Mouse (Mus musculus) telencephalon, adult 2 months (tissue): ENCODE results near the gene Ttc38.

Experiments
- DNase-seq: peaks from one replicate; pipeline ENCODE4 v3.0.0-alpha.2; 2011; ENCODE audit warnings: low read depth, low spot score

Ttc38 gene

DNA sequence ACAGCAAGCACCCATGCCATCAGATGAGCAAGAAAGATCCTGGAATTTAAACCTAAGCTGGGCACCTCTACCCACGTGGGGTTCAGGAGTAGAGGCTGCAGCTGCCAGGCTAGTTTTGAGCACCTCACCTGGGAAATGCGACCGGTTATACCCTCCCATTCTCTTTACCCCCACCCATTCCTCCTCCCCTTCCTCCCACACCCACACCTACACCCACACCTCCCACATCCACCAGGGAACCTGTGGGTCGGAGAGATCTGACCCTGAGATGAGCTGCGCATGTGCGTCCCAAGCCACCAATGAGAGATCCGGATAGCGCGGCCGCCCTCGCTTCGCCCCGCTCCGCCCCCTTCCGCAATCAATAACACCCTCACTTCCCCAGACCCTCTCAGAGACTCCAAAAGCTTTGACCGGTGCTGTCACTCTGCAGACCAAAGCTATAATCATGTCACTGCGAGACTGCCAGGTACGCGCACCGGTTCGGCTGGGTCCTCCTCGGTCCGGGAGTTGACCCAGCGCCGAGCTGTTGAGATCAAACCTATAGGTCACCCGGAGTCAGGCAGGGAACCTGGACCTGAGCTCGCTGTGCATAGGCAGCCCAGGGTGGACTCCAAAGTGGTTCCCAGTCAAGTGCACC lies at the start of gene Ttc38:
Gene Ttc38, plus strand, starts transcription at position 353 of the 637 bp plus-strand sequence.
- DNase-seq: peak; percentile 50

DNA sequence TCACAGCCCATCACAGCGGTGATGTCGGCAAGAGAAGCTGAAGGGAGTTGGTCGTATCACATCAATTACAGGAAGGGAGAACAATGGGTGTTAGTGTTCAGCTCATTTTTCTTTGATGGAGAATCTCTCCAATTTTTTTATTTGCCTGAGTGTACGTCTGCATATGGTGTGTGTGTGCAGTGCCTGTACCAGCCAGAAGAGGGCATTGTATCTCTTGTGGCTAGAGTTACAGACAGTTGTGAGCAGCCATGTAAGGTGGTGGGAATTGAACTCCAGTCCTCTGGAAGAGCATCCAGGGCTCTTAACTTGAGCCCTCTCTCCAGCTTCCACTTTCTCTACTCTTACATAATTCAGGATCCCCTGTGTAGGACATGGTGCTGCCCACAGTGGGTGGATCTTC lies 49.0 kb upstream of the Ttc38 start:
- no peak for DNase-seq

DNA sequence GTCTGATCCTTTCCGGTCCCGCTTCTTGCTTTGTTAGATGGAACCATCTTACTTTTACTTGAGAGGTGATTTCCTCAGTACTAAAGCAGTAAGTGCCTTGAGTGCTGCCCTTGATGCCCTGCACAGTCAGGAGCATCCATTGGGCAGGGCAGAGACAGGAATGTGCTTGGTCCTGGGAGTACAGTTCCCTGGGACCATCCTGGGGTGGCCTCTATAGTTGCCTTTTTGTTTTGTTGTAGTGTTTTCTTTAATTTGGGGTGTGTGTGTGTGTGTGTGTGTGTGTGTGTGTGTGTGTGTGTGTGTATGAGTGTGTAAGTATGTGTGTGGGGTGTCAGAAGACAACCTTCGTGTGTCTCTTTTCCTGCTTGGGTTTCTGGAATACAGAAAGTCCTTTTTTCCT lies 47.8 kb upstream of the Ttc38 start:
- no peak for DNase-seq

DNA sequence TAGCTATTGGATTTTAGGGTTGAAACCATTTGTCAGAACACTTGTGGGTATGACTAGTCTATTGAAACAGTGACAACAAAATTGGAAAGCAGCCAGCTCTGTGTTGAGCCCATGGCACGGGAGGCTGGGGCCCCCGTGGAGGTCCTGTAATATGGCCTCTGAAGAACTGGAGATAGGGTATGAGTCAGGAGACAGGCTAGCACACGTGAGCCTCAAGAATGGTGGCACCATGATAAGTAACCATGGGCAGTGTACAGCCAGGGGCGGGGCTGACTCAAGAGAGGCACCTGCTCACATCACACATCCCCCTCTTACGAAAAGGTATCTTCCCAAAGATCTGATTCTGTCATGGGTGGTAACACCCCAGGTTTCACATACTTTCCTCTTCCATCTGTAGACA lies 45.4 kb upstream of the Ttc38 start:
- no peak for DNase-seq

DNA sequence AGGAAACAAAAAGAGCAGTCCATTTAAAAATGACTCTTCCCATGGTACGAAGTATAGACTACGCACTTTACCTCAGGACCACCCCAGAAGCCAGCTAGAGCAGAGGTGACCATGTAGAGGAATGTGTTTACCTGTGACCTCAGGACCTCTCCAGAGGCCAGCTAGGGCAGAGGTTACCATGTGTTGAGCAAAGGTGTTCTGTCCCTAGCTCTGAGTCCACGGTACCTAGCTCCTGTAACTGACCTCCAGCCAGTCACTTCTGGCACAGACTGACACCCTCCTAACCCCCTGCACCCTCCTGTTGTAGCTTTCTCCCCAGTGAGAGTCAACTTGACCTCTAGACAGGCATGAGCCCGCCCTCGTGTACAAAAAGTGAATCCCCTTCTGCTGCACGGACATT lies 44.6 kb upstream of the Ttc38 start:
- DNase-seq: no peak

DNA sequence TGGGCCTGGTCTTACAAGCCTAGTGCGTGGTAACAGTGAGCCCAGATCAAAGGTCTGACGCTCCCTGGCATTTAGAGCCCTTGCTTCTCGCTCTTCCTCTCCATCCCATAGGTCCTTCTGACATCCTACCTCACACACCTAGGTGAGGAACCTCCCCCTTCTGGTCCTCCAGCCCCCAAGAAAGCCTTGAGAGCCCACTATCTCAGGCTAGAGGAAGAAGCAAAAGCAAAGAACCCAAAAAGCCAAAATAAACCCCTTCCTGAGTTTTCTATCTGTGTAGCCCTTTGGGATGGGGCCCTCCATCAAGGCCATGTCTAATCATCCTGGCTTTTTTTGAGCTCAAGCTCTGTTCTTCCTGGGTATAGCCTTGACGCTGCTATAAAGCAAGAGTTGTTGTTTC lies 44.1 kb upstream of the Ttc38 start:
- DNase-seq: no peak

DNA sequence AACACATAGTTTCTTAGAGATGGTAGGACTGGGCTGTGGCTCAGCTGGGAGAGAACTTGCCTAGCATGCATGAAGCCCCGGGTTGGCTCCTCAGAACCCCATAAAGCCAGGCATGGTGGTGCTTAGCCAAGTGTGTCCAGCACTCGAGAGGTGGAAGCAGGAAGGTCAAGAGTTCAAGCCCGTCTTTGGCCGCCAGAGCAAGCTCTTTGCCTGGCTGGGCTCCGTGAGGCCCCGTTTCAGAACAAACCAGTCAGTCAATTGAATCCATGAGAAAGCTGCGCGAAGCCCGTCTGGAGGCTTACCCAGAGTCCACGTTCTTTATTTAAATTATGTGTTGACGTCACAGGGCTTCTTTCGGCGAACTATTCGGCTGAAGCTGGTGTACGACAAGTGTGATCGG lies 43.5 kb upstream of the Ttc38 start:
- DNase-seq: no peak

DNA sequence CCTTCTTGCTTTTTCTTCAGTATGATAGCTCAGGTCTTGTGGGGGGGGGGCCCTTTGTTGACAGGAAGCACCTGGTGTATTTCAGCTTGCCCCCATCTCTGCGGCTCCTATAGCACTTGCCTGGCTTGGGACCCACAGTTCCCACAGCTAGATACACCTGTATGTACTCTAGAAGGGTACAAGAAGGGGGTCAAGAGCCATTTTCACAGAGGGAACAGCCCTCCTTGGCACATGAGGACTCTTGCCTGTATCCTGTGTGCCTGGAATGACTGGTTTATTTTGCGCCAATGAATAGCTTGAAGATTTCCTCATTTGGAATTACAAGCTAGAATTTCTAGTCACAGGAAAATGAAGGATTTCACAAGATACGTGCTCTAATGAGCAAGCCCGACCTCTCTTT lies 40.7 kb upstream of the Ttc38 start:
- no peak for DNase-seq

DNA sequence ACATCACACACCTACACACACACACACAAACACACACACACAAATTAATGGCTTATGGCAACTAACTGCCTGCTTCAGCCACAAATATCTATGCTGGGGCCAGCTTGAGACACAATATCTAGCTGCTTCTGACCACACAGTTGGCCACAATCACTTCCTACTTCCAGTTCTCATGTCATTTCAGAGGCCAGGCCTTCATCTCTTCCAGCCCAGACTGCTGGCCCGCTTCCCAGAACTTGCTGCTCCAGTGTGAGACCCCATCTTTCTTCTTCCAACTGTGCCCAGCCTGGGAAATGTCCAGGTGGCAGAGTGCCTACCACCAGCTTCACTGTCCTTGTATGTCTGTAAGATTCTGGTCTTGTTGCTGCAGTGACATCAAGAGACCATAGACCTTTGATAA lies 39.3 kb upstream of the Ttc38 start:
- no peak for DNase-seq

DNA sequence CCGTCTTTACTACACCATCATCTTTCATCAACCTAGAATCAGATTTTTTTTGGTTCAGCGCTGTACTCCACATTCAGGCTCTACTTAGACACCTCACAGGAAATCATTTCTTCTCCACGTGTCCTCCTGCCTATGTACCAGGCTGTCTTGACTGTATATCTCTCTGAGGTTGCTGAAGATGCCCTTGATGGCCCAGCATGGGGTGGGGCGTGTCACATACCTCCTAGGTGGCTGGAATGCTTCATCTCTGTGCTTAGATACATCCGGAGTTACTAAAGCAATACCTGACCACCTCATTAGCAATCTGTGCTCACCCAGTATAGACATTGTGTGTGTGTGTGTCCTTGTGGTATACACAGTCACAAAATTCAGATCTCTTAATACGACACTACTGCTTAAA lies 36.6 kb upstream of the Ttc38 start:
- DNase-seq: no peak

DNA sequence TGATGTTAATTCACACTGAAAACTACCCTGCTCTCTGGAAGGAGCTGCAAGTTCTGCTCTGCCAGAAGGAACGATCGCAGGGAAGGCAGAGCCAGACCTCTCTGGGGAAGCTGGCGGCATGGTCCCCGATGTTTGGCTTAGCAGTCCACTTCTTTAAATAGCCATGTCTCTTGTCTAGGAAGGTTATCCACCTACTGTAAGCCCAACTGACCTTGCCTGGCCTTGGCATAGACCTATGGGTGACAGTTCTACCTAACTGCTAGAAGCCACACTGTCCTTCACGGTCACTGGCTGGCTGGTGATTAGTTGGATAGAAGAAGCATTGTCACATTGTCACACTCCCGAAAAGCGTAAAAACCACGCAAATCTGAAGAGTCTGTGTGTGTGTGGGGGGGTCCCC lies 33.4 kb upstream of the Ttc38 start:
- DNase-seq: no peak

DNA sequence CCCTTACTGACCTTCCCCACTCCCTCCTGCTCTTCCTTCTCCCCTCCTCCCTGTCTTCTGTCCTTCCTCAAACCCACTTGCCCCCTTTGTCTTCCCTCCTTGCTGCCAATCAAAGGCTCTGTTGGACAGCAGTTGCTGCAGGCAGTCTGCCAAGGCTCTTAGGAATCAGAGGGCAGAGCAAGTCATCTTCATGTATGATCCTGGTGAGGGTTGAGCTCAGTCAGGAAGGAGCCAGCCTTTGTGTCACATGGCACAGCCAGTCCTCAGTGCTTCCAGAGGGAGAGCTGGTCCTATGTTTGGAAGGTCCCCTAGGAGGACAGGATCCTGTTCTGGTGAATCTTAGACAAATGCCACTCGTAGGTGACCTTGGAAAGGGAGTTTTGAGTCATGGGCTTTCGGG lies 29.2 kb upstream of the Ttc38 start:
- DNase-seq: no peak

DNA sequence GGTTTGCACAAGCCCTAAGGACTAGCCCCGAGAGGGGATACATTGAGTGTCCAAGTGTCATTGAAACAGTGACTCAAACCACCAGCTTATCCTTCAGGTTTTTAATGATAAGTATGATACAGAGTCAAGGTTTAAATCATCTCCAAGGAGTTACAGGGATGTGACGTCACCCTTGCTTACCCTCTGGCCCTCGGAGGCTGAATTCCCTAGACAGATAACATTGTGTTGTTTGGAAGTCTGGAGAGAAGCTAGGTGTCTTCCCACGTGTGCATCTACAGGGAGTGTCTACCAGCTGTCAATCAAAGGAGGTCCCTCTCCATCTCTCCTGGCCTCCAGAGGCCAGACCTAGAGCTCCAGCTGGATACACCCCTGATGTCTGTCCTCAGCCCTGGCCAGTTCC lies 25.2 kb upstream of the Ttc38 start:
- no peak for DNase-seq

DNA sequence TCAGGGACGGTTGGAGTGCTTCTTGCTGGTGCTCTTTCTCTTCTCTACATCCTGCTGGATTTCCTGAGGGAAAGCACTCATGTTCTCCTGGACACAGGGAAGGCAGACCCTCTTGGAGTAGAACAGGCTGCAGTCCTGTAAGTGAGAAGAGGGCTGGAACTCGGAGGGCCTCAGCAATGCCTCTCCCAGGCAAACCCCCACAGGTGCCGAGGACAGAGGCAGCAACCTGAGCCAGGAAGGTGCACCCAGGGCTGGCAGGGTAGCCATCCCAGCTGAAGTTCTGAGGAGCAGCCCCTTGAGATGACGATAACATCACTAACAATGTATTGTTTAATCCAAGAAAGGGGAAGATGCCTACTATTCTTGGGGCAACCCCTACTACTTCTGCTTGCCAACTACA lies 24.7 kb upstream of the Ttc38 start:
- DNase-seq: no peak

DNA sequence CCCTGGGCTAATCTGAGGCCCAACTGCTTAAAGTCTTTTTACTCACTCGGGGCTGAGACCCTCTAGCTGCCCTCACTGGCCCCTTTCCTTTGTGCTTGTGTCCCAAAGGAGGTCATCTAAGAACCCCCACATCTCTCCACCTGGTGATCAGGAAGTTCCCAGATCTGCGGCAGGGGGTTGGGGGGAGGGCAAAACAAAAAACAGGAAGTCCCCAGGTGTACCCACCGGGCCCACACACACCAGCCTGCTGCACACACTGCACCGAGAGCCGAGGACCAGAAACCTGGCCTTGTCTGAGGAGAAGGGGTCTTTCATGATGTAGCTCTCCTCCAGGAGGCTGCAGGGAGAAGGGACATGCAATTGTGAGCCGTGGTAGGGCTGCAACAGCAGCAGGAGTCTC lies 24.1 kb upstream of the Ttc38 start:
- no peak for DNase-seq

DNA sequence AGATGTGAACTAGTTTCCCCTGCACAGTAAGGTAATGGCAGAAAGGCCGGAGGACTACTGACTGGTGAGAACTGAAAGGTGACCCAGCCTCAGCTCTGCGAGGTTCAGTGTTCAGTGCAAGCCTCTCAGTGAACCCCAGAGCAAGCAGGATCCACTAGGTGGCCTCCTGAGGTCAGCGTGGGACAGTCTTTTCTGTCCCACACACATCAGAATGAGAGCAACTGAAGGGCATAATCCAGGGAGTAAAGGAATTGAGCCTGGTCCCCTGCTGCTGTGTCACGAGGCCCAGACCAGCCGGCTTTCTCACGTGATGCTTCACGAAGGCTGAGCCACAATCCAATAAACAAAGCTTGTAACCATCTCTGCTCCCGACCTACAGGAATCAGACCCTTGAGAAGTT lies 23.7 kb upstream of the Ttc38 start:
- no peak for DNase-seq

DNA sequence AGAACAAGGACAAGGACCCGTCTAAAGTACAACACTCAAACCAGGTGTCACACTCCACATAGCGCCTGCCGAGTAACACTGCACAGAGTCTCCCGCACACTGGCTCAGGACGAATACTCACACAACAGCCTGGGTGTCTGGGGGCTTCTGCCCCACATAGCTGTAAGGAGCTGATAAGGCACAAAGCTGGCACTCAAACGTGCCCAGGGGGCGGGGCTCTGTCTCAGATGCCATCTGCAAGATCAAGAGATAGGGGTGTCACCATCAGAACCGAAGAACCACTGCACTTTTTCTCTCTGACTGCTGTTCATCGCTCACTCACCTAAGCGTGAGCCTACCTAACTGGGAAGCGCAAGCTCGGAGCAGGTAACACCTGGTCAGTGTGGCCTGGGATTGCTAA lies 23.0 kb upstream of the Ttc38 start:
- DNase-seq: no peak

DNA sequence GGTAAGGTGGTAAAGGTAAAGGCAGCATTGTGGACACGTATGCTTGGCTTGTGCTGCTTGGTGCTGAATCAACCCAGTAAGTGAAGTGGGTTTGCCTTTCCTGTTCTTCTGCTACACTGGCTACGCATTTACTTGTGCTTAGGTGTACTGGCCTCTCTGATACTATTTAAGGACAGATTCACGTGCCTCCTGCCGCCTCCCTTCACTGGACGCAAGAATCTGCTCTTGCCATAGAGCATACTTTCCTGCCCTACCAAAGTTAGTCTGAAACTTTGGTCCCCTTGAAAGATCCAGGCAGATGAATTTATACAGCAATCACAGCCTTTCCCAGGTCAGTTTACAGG lies 21.7 kb upstream of the Ttc38 start:
- DNase-seq: no peak

DNA sequence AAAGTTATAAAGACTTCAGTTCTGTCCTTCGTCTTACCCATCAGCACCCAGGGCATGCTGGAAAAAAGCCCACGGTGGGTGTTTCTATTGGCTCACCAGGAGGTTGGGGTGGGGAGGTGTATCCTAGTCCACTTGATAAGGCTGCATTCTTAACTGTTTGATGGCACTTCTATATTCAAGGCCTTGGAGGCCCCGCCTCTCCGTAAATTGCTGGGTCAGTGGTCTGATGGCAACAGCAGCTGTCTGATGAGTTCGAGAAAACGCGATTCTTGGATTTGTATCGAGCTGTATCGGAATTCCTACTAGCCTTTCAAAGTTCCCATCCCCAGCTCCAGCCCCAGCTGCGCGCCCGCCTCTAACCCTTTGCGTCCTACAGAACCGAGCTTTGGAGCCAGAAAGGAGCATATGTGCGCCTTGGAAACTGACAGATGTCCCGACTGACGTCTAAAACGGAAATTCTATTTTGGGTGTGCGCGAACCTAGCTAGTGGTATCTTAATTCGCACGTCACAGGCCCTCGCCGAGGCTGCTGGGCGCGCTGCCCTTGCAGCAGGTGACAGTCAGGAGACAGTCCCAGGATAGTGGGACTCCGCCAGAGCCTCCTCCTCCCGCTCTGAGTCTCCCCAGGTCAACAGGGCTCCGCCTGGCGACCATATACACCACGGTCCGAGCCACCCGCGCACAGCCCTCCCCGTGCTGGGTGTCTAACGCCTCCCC lies 21.1 kb upstream of the Ttc38 start:
- DNase-seq: peak; percentile 91

DNA sequence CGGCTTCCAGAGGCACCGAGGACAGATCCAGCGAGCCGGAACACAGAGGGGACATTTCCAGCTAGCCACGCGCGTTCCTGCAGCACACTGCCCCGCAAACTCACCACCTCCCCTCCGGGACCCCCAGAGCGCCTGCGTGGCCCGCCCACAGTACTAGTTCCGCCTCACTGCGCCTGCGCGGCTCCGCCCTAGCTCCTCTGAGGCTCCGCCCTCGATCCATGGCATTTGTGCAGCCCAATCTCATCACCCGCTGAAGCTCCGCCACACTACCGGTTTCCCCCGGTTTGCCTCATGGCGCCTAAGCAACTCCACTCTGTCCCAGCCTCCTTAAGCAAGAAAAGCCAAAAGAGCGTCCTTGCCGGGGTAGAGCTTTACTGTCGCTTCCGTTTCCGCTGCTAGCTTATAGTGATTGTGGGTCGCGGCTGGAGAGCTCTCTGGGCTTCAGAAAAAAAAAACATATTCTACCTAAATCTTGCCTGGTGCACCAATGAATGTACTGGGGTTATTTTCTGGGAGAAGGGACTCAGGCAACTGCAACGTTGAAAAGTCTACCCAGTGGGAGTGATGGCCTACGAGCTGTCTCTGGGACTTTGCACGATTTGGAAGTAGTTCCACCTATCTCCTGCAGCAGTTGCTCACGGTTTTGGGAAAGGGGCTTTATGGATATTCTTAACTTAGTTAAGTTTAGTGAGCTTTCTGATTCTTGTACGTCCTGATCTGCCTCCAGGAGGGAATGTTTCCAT lies 20.4 kb upstream of the Ttc38 start, which contains the start of gene Cdpf1:
Gene Cdpf1, minus strand, starts transcription at position 163 of the 743 bp plus-strand sequence.
- peak; percentile 95 for DNase-seq

DNA sequence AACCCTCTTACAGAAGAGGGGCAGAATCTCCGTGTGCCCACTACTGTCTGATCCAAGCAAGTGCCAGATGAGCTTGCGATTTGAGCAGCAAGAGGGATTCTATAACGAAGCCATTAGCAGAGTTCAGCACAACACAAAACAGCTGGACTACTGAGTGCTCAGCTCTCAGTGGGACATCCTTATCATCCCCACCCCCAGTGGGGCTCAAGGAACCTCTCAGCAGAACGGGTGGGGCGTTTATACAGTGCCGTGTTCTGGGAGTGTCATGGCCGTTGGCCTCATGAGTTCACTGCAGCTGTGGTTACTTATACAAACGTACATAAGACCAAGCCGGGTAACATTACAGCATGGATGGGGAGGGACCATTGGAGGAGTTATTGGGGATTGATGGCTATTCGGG lies 18.7 kb upstream of the Ttc38 start:
- no peak for DNase-seq

DNA sequence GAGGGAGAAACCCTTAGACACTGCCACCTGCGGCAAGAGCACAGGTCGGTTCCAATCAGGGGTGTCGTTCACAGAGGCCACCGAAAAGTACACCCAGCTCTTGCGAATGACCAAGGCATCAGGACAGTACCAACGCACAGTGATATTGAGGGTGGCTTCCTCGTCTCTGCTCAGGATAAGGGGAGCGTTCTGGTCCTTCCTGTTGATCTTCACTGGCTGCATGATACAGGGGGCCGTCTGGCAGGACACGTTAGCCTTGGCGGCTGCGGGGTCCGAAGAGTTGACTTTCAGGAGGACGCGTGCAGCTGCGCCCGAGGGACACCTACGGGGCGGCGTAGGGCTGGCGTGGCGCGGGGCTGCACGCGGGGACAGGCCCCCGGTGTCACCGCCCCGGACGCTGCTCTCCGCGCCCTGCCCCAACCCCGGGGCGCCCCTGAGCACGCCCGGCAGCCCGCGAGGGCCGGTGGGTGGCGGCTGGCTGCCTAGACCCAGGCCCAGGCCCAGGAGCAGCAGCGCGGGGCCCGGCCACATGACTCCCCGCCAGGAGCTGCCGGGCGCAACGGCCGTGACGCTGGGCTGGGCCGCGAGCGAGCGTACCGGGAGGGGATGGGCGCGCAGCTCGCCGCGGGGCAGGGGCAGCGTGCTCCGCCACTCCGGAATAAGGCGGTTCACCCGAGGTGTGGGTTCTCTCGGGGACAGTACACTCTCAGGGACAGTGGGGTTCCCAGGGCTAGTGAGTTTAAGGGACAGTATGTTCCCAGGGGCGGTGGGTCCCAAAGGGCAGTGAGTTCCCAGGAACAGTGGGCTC lies 10.7 kb upstream of the Ttc38 start, which contains the start of gene Pkdrej:
Gene Pkdrej, minus strand, starts transcription at position 532 of the 808 bp plus-strand sequence.
- no peak for DNase-seq
